Mouse (Mus musculus): ENCODE data around the gene Hyls1.

The Hyls1 gene

GRCm38 (mm10) chr9:35544666-35545065 lies 25.5 kb downstream of the Hyls1 start:
- no peak for DNase-seq (ENCODE audit: inconsistent age in 2 of 2, low spot score in 1 of 2)

GRCm38 (mm10) chr9:35543099-35543860 lies 26.9 kb downstream of the Hyls1 start:
- no peak for DNase-seq (ENCODE audit: inconsistent age in 2 of 2, low spot score in 1 of 2)

GRCm38 (mm10) chr9:35541941-35542340 lies 28.3 kb downstream of the Hyls1 start:
- no peak for DNase-seq (ENCODE audit: inconsistent age in 2 of 2, low spot score in 1 of 2)

- peak; percentile 47 to 89 for DNase-seq (ENCODE audit: inconsistent age in 2 of 2, low spot score in 1 of 2)
These were observed 28.7 kb downstream of the Hyls1 start for GRCm38 (mm10) chr9:35541488-35541887.

- no peak for DNase-seq (ENCODE audit: inconsistent age in 2 of 2, low spot score in 1 of 2)
These were observed 29.2 kb downstream of the Hyls1 start for GRCm38 (mm10) chr9:35541024-35541423.

- no peak for DNase-seq (ENCODE audit: inconsistent age in 2 of 2, low spot score in 1 of 2)
These were observed 31.0 kb downstream of the Hyls1 start for GRCm38 (mm10) chr9:35539001-35539750.

- no peak for DNase-seq (ENCODE audit: inconsistent age in 2 of 2, low spot score in 1 of 2)
These were observed 34.3 kb downstream of the Hyls1 start for GRCm38 (mm10) chr9:35535876-35536275.

GRCm38 (mm10) chr9:35535110-35535509 lies 35.1 kb downstream of the Hyls1 start:
- peak in 1 of 2 experiments; percentile 71 for DNase-seq (ENCODE audit: inconsistent age in 2 of 2, low spot score in 1 of 2)

- peak in 1 of 2 experiments; percentile 39 for DNase-seq (ENCODE audit: inconsistent age in 2 of 2, low spot score in 1 of 2)
These were observed 36.9 kb downstream of the Hyls1 start for GRCm38 (mm10) chr9:35533266-35533665.

GRCm38 (mm10) chr9:35529796-35530195 lies 40.4 kb downstream of the Hyls1 start:
- no peak for DNase-seq (ENCODE audit: inconsistent age in 2 of 2, low spot score in 1 of 2)

- no peak for DNase-seq (ENCODE audit: inconsistent age in 2 of 2, low spot score in 1 of 2)
These were observed 41.1 kb downstream of the Hyls1 start for GRCm38 (mm10) chr9:35529141-35529540.

GRCm38 (mm10) chr9:35523941-35524411 lies 46.2 kb downstream of the Hyls1 start:
- peak; percentile 61 to 89 for DNase-seq (ENCODE audit: inconsistent age in 2 of 2, low spot score in 1 of 2)

- DNase-seq (ENCODE audit: inconsistent age in 2 of 2, low spot score in 1 of 2): peak in 1 of 2 experiments; percentile 46
These were observed 46.7 kb downstream of the Hyls1 start for GRCm38 (mm10) chr9:35523541-35523940.

- no peak for DNase-seq (ENCODE audit: inconsistent age in 2 of 2, low spot score in 1 of 2)
These were observed 47.2 kb downstream of the Hyls1 start for GRCm38 (mm10) chr9:35522821-35523515.

GRCm38 (mm10) chr9:35522241-35522640 lies 48.0 kb downstream of the Hyls1 start:
- DNase-seq (ENCODE audit: inconsistent age in 2 of 2, low spot score in 1 of 2): no peak

- no peak for DNase-seq (ENCODE audit: inconsistent age in 2 of 2, low spot score in 1 of 2)
These were observed 49.4 kb downstream of the Hyls1 start for GRCm38 (mm10) chr9:35520631-35521348.

GRCm38 (mm10) chr9:35518169-35518568 lies 52.0 kb downstream of the Hyls1 start, which contains the start of gene Gm1113:
Gm1113 (minus strand) TSS chr9:35518269.
- no peak for DNase-seq (ENCODE audit: inconsistent age in 2 of 2, low spot score in 1 of 2)

- DNase-seq (ENCODE audit: inconsistent age in 2 of 2, low spot score in 1 of 2): no peak
These were observed 53.5 kb downstream of the Hyls1 start for GRCm38 (mm10) chr9:35516711-35517110.

GRCm38 (mm10) chr9:35516182-35516581 lies 54.0 kb downstream of the Hyls1 start:
- no peak for DNase-seq (ENCODE audit: inconsistent age in 2 of 2, low spot score in 1 of 2)

- DNase-seq (ENCODE audit: inconsistent age in 2 of 2, low spot score in 1 of 2): no peak
These were observed 56.3 kb downstream of the Hyls1 start for GRCm38 (mm10) chr9:35513900-35514299.
